Mouse (Mus musculus): ENCODE results near the gene Zfp644. TPM values are rescaled to one million over a fixed set of nuclear protein-coding genes. Genes with fewer than 3 reads are reported as not detected.

Gene Zfp644
- polyA plus RNA-seq, 1 experiment from 2014 or later, result 82.8 TPM

DNA sequence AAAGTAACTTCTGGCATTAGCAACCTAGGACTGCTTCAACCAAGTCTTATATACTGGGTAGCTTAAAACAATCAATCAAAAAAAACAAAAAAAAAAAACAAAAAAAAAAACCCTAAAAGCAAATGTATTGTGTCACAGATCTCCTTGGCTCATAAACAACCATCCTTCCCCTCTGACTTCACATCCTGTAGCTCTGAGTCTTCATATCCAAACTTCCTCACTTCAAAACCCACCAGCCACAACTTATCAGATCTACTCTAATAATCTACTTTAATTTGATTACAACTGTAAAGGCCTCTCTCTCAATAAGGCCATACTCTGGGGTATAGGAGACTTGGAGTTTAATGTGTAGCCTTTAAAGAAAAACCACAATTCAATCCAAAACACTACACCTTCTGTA is 47.1 kb downstream of the Zfp644 start:
- no peak overlapping the region for H3K27ac ChIP-seq (ENCODE audit: low read depth, low read length)
- no peaks in the 10 kb centered on the region for H3K27me3 ChIP-seq (ENCODE audit: control insufficient read depth, insufficient read depth, low read length)
- H3K36me3 ChIP-seq (ENCODE audit: control insufficient read depth, insufficient read depth, low read length), result peaks cover 3% of the 10 kb centered on the region
- no peak overlapping the region for H3K4me2 ChIP-seq
- no peaks in the 10 kb centered on the region for H3K4me1 ChIP-seq (ENCODE audit: control insufficient read depth, insufficient read depth, low read length)
- H3K9ac ChIP-seq (ENCODE audit: low read depth, low read length), result no peak overlapping the region
- ATAC-seq (replicated peaks; ENCODE audit: insufficient number of reproducible peaks, low FRiP score, low TSS enrichment), result no peak
- no peaks in the 10 kb centered on the region; the same call in 1 of the 2 replicates for H3K9me3 ChIP-seq (replicated peaks; ENCODE audit: control insufficient read depth, low read length)
- no peak overlapping the region for H3K4me3 ChIP-seq (ENCODE audit: low read depth, low read length)

DNA sequence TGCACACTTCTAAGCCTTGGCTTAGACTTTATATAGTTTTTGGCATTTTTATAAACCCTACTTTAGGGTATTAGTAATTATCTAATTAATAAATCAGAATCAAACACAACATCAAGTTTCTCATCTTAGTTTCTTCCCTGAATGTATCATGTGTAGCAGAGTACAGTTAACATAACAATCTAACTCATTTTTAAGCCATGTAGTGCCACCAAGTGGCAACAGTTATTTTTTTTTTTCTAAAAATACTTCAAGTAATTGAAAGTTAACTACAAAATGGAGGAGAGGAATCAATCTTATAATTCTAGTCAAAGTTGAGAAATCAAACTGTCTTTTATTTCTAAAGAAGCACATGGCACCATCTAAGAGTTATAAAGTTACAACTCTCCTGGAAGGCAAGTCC is 47.6 kb downstream of the Zfp644 start:
- H3K9me3 ChIP-seq (replicated peaks; ENCODE audit: control insufficient read depth, low read length), result no peaks in the 10 kb centered on the region
- no peak overlapping the region for H3K4me2 ChIP-seq
- H3K27me3 ChIP-seq (ENCODE audit: control insufficient read depth, insufficient read depth, low read length), result no peaks in the 10 kb centered on the region
- no peak overlapping the region for H3K4me3 ChIP-seq (ENCODE audit: low read depth, low read length)
- H3K27ac ChIP-seq (ENCODE audit: low read depth, low read length), result no peak overlapping the region
- H3K36me3 ChIP-seq (ENCODE audit: control insufficient read depth, insufficient read depth, low read length), result no peaks in the 10 kb centered on the region
- ATAC-seq (replicated peaks; ENCODE audit: insufficient number of reproducible peaks, low FRiP score, low TSS enrichment), result no peak
- H3K4me1 ChIP-seq (ENCODE audit: control insufficient read depth, insufficient read depth, low read length), result no peaks in the 10 kb centered on the region
- H3K9ac ChIP-seq (ENCODE audit: low read depth, low read length), result no peak overlapping the region

DNA sequence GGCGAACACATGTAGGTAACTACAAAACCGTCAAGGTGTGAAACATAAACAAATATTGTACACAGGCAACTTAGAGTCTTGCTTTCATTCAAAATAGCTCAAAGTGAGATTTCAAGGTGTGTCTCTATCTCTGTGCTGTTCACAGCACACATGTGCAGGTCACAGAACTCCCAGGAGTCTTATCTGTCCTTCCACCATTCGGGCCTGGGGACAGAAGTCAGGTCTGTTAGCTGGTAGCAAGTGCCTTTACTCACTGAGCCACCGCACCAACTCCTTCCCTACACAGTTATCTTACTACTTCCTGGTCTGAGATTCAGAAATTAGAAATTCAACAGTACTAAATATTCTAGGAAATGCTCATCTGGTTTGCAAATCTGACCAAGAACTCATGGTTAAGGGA is 53.7 kb downstream of the Zfp644 start:
- ATAC-seq (replicated peaks; ENCODE audit: insufficient number of reproducible peaks, low FRiP score, low TSS enrichment), result no peak
- Histone ChIP-seq H3K4me1 (ENCODE audit: control insufficient read depth, insufficient read depth, low read length) (no peaks in the 10 kb centered on the region), H3K36me3 (ENCODE audit: control insufficient read depth, insufficient read depth, low read length) (no peaks in the 10 kb centered on the region), H3K9me3 (replicated peaks; ENCODE audit: control insufficient read depth, low read length) (no peaks in the 10 kb centered on the region), H3K9ac (ENCODE audit: low read depth, low read length) (no peak overlapping the region), H3K4me3 (ENCODE audit: low read depth, low read length) (no peak overlapping the region), H3K27me3 (ENCODE audit: control insufficient read depth, insufficient read depth, low read length) (no peaks in the 10 kb centered on the region), H3K4me2 (no peak overlapping the region), H3K27ac (ENCODE audit: low read depth, low read length) (no peak overlapping the region)
- WGBS (ENCODE audit: insufficient replicate concordance), result 84% methylated on average over 4 of the region's 4 CpGs

DNA sequence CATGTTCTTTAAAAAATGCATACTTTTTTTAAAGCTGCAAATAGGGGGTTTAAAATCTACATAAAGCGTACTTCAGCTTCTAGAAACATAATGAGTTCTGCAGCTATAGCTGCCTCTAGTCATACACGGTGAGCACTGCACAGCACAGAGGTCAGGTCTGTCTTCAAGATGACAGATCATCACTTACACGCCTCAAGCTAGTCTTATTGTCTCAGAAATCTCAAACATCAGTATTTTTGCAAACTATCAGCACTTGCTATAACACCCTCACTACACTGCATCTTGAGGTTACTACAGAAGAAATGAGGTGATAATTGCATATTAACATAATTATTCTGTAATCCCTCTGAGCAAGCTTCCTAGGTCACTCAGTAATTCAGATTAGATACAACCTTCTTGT is 55.2 kb downstream of the Zfp644 start:
- H3K4me3 ChIP-seq (ENCODE audit: low read depth, low read length), result no peak overlapping the region
- 85% methylated on average over 3 of the region's 3 CpGs for WGBS (ENCODE audit: insufficient replicate concordance)
- H3K9ac ChIP-seq (ENCODE audit: low read depth, low read length), result no peak overlapping the region

DNA sequence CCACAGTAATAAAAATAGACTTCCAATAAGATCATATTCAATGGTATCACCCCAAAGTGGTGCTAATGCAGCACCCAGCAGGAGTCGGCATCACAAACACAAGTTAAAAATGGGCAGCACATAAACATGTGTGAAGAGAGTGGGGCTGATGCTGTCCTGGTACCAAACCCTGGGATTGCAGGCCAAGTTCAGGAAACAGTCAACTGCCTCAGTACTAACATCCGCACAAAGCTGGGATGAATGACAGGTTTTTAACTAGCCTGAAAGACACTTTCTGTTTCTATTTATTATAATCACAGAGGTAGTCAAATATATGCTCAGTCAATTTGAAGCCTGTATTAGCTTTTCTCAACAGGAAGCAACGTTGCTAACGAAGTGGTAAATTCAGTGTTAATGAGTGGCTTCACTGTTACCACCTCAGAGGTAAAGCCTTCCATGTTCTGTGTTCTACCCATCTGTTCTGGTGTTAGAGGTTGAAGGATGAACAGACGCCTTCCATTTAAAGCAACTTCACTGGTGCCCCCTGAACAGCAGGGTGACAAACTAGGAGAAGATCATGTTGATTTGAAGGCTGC is 56.8 kb downstream of the Zfp644 start:
- H3K4me3 ChIP-seq (ENCODE audit: low read depth, low read length), result no peak overlapping the region
- no peak overlapping the region for H3K9ac ChIP-seq (ENCODE audit: low read depth, low read length)
- 80% methylated on average over 5 of the region's 5 CpGs for WGBS (ENCODE audit: insufficient replicate concordance)
- H3K36me3 ChIP-seq (ENCODE audit: control insufficient read depth, insufficient read depth, low read length), result peaks cover 17% of the 10 kb centered on the region
- no peak overlapping the region for H3K4me2 ChIP-seq
- ATAC-seq (replicated peaks; ENCODE audit: insufficient number of reproducible peaks, low FRiP score, low TSS enrichment), result no peak
- H3K9me3 ChIP-seq (replicated peaks; ENCODE audit: control insufficient read depth, low read length), result no peaks in the 10 kb centered on the region
- no peaks in the 10 kb centered on the region for H3K27me3 ChIP-seq (ENCODE audit: control insufficient read depth, insufficient read depth, low read length)
- no peak overlapping the region for H3K27ac ChIP-seq (ENCODE audit: low read depth, low read length)
- H3K4me1 ChIP-seq (ENCODE audit: control insufficient read depth, insufficient read depth, low read length), result no peaks in the 10 kb centered on the region

More for the DNA sequence above, 55.2 kb downstream of the Zfp644 start:
- no peak for ATAC-seq (replicated peaks; ENCODE audit: insufficient number of reproducible peaks, low FRiP score, low TSS enrichment)
- no peaks in the 10 kb centered on the region for H3K27me3 ChIP-seq (ENCODE audit: control insufficient read depth, insufficient read depth, low read length)
- H3K36me3 ChIP-seq (ENCODE audit: control insufficient read depth, insufficient read depth, low read length), result peaks cover 11% of the 10 kb centered on the region; the same call in 1 of the 2 replicates
- no peaks in the 10 kb centered on the region for H3K9me3 ChIP-seq (replicated peaks; ENCODE audit: control insufficient read depth, low read length)
- H3K4me2 ChIP-seq, result no peak overlapping the region
- H3K4me1 ChIP-seq (ENCODE audit: control insufficient read depth, insufficient read depth, low read length), result no peaks in the 10 kb centered on the region
- no peak overlapping the region for H3K27ac ChIP-seq (ENCODE audit: low read depth, low read length)

DNA sequence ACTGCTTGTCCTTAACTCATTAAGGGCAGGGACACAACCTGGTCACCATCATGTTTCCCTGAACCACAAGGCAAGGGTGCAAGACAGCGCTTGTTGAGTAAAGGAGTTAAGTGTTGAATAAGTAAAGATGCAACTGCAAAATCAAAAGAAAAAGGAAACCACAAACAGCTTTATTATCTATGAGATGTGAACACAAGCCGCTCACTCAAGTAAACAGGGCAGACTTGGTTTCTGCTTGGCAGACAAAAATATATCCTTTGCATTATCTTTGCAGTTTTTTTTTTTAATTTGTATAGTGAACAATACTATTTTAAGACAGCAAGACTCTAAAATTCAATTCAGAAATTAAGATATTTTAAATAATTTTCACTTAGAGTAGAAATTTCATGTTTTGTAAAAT is 57.5 kb downstream of the Zfp644 start:
- Histone ChIP-seq H3K27me3 (ENCODE audit: control insufficient read depth, insufficient read depth, low read length) (no peaks in the 10 kb centered on the region), H3K9ac (ENCODE audit: low read depth, low read length) (no peak overlapping the region), H3K4me1 (ENCODE audit: control insufficient read depth, insufficient read depth, low read length) (no peaks in the 10 kb centered on the region), H3K4me2 (no peak overlapping the region), H3K27ac (ENCODE audit: low read depth, low read length) (no peak overlapping the region), H3K9me3 (replicated peaks; ENCODE audit: control insufficient read depth, low read length) (no peaks in the 10 kb centered on the region), H3K4me3 (ENCODE audit: low read depth, low read length) (no peak overlapping the region), H3K36me3 (ENCODE audit: control insufficient read depth, insufficient read depth, low read length) (peaks cover 22% of the 10 kb centered on the region)
- no peak for ATAC-seq (replicated peaks; ENCODE audit: insufficient number of reproducible peaks, low FRiP score, low TSS enrichment)
- 93% methylated on average over 2 of the region's 2 CpGs for WGBS (ENCODE audit: insufficient replicate concordance)

DNA sequence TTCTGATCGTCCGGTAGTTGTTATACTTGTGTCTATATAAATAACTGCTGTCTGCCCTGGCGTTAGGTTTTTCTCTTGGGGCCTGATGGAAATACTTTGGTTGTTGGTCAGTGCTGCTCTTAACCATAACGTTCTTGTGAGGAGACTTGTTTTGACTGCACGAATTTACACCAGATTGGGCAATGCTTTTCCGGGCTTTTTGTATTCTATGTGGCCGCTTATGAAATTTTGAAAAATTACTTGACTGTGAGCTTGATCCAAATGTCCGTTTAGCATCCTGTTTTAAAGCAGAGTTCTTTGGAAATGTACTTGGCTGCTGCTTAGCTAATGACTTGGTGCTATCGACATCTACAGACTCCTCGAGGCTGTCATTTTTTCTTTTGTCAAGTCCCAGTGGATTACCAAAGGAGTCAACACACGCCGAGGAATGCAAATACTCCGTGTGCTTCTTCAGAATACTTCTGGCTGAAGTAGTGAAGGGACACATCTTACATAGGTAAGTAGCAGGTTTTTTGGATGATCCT is 60.6 kb downstream of the Zfp644 start:
- peaks cover 27% of the 10 kb centered on the region for H3K36me3 ChIP-seq (ENCODE audit: control insufficient read depth, insufficient read depth, low read length)
- ATAC-seq (replicated peaks; ENCODE audit: insufficient number of reproducible peaks, low FRiP score, low TSS enrichment), result no peak

DNA sequence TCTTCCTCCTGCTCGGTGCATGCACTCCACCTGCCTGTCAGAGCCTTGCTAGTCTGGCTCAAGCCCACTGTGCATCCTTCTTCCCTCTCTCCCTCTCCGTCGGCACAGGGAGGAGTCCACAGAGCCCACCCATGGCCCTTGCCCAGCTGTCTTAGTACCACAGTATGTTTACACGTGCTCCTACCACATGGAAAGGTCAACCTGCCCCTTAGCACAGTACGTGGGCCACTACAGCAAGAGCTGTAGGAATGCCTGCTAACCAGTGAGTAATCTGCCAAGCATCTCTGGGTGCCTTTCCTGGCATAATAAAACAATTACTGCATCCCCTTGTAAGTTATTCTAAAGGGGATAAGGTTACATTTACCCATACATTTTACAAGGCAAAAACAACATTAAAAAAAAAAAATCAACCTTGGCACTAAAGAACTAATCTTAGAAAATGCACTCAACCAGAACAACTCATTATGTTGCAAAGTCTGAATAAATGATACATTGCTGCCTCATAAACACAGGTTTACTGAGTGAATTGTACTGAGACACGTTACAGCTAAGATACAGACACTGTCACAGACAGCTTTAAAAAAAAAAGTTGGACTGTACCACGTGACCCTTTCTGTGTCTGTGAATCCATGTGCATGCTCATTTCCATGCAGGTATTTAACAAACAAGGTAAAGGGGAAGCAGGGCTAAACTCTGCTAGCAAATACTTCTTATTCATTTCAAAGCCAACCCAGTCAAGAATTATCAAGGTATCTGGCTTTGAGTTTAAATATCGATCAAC is 68.5 kb downstream of the Zfp644 start:
- H3K9ac ChIP-seq (ENCODE audit: low read depth, low read length), result no peak overlapping the region
- H3K9me3 ChIP-seq (replicated peaks; ENCODE audit: control insufficient read depth, low read length), result no peaks in the 10 kb centered on the region
- H3K27me3 ChIP-seq (ENCODE audit: control insufficient read depth, insufficient read depth, low read length), result no peaks in the 10 kb centered on the region
- H3K4me1 ChIP-seq (ENCODE audit: control insufficient read depth, insufficient read depth, low read length), result 0 out of 2 replicates have a peak, but pooled peaks cover 3% of the 10 kb centered on the region
- no peak overlapping the region for H3K4me3 ChIP-seq (ENCODE audit: low read depth, low read length)
- no peak for ATAC-seq (replicated peaks; ENCODE audit: insufficient number of reproducible peaks, low FRiP score, low TSS enrichment)
- H3K36me3 ChIP-seq (ENCODE audit: control insufficient read depth, insufficient read depth, low read length), result no peaks in the 10 kb centered on the region
- no peak overlapping the region for H3K4me2 ChIP-seq
- no peak overlapping the region for H3K27ac ChIP-seq (ENCODE audit: low read depth, low read length)
- WGBS (ENCODE audit: insufficient replicate concordance), result 78% methylated on average over 8 of the region's 8 CpGs

More for the DNA sequence above, 60.6 kb downstream of the Zfp644 start:
- H3K9me3 ChIP-seq (replicated peaks; ENCODE audit: control insufficient read depth, low read length), result no peaks in the 10 kb centered on the region
- no peak overlapping the region for H3K4me3 ChIP-seq (ENCODE audit: low read depth, low read length)
- no peaks in the 10 kb centered on the region for H3K27me3 ChIP-seq (ENCODE audit: control insufficient read depth, insufficient read depth, low read length)
- H3K9ac ChIP-seq (ENCODE audit: low read depth, low read length), result no peak overlapping the region
- no peak overlapping the region for H3K4me2 ChIP-seq
- H3K4me1 ChIP-seq (ENCODE audit: control insufficient read depth, insufficient read depth, low read length), result 0 out of 2 replicates have a peak, but pooled peaks cover 3% of the 10 kb centered on the region
- H3K27ac ChIP-seq (ENCODE audit: low read depth, low read length), result no peak overlapping the region
- WGBS (ENCODE audit: insufficient replicate concordance), result 91% methylated on average over 13 of the region's 13 CpGs

DNA sequence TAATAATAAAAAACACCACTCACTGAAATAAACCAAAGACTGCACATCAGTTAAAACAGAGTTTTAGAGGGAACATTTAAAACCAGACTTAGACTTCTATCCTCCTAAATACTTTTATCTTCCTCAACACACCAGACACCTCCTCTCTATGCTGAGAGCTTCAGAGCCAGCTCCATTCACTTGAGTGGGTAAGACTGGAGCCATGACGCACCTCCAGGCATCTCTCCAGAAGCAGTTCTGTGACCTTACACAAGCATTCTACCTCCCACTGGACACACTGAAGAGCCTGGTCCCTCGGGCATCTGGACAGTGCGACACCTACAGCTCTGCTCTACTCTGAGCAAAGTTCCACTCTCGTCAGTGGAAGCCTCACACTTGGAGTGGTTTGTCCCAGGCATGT is 73.8 kb downstream of the Zfp644 start:
- Histone ChIP-seq H3K4me2 (no peak overlapping the region), H3K27me3 (ENCODE audit: control insufficient read depth, insufficient read depth, low read length) (no peaks in the 10 kb centered on the region), H3K4me3 (ENCODE audit: low read depth, low read length) (no peak overlapping the region), H3K9ac (ENCODE audit: low read depth, low read length) (no peak overlapping the region), H3K27ac (ENCODE audit: low read depth, low read length) (no peak overlapping the region), H3K4me1 (ENCODE audit: control insufficient read depth, insufficient read depth, low read length) (no peaks in the 10 kb centered on the region), H3K36me3 (ENCODE audit: control insufficient read depth, insufficient read depth, low read length) (peaks cover 2% of the 10 kb centered on the region; the same call in 1 of the 2 replicates), H3K9me3 (replicated peaks; ENCODE audit: control insufficient read depth, low read length) (no peaks in the 10 kb centered on the region)
- WGBS (ENCODE audit: insufficient replicate concordance), result 82% methylated on average over 4 of the region's 4 CpGs
- ATAC-seq (replicated peaks; ENCODE audit: insufficient number of reproducible peaks, low FRiP score, low TSS enrichment), result no peak

All from heart, embryonic 11.5 days (tissue).